Mouse (Mus musculus) urinary bladder, postnatal 36 days (tissue): Measurements from ENCODE around the gene Tmem242.

Source experiments
- DNase-seq, 2 experiments: peaks; one replicate each; pipeline ENCODE4 v3.0.0; 2022; ENCODE audit warnings: low spot score in 2 of 2, mixed read lengths in 1 of 2

Gene Tmem242

DNA sequence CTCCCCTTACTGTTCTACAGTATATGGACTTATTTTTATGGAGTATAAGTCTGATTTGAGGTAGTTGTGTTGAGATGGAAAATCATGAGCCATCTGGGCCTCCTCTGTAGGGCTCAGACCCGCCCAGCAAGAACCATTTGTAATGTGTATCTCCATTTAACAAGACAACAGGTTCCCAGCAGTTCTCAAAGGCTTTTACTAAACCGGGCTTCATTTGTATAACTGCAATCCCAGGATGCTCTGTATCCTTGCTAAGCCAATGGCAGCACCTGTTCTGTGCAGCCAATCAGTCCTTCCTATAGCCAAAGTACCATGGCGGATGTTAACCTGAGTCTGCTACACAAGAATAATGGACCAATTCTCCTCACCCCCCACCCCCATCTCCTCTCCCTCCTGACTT, 23.5 kb downstream of the Tmem242 start:
- DNase-seq = no peak

DNA sequence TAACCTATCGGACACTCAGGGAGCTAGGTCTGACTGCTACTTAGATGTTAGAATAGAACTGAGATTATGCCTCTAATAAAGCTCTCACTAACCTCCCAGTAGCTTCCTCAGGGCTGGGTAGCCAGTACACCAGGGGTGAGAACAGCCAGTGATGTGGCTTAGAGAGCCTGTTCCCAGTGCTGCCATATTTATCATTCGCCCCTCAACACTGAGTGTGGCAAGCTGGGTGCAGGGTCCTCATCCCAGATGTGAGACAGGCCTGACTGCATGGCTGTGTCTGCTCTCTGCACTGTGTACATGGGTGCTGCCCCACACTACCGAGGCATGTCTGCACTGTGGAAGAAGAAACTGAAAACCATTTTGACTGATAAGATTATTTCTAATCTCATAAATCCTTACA, 26.0 kb downstream of the Tmem242 start:
- DNase-seq = no peak

- DNase-seq = no peak
Measured at GRCm38 (mm10) chr17:5413350-5413749, 26.7 kb downstream of the Tmem242 start.

GRCm38 (mm10) chr17:5412740-5413139, 27.3 kb downstream of the Tmem242 start:
- no peak for DNase-seq

- no peak for DNase-seq
Measured at GRCm38 (mm10) chr17:5412301-5412700, 27.8 kb downstream of the Tmem242 start.

DNA sequence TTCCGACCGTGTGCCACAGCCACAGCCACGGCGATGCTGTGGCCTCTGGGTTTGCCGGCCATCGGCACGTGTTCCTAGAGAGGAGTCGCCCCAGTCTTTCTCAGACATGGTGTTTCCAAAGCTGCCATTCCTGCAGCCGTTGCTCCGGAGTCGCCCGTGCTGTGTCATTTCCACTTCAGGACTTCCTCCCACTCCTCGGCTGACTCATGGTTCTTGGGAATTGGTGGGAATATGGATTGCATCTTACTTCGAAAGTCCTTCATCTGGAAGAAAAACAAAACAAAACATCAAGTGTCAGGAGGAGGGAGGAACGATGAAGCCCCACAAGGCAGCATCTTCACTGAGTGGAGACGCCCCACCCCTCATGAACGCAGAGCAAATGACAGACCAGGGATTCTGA, 28.9 kb downstream of the Tmem242 start:
- no peak for DNase-seq

DNA sequence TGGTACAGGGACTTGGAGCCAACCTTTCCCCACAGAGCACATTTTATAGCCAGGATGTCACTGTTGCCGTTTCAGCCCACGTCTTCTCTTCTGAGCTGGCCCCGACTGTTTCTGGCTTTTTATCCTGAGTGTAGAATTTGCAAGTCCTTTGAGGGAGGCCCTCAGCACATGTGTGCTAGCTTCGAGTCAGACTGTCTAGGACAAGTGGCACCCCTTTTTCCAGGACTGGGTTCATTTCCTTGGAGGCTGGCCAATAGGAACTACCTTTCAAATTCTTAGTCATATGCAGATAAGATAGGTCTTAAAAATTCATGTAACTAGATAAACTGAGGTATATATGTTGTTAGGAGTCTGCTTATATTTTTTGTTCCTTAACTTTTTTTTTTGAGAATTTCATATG, 29.7 kb downstream of the Tmem242 start:
- DNase-seq = no peak

- DNase-seq = no peak
Measured at GRCm38 (mm10) chr17:5407030-5407429, 33.0 kb downstream of the Tmem242 start.

DNA sequence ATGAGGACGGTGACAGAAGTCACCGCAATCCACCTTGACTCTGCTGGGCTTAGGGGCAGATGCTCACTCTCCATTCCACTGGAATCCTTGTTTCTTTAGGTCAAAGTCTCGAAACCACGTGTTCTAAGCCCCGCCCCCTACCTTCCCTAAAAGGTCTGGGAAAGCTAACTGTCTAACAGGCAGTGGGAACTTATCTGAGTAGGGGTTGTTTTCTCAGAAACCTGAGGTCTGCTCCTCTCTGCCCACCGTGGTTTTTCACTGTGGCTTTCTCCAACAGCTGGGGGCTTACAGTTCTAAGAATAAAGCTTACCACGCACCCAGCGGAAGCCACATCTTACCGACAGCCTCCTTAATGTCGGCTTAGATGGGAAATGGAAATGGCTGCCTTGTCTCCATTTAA, 33.5 kb downstream of the Tmem242 start:
- no peak for DNase-seq

- no peak for DNase-seq
Measured at GRCm38 (mm10) chr17:5403885-5404284, 36.2 kb downstream of the Tmem242 start.

- DNase-seq = peak; percentile 76 to 85
Measured at GRCm38 (mm10) chr17:5402624-5403023, 37.4 kb downstream of the Tmem242 start.

DNA sequence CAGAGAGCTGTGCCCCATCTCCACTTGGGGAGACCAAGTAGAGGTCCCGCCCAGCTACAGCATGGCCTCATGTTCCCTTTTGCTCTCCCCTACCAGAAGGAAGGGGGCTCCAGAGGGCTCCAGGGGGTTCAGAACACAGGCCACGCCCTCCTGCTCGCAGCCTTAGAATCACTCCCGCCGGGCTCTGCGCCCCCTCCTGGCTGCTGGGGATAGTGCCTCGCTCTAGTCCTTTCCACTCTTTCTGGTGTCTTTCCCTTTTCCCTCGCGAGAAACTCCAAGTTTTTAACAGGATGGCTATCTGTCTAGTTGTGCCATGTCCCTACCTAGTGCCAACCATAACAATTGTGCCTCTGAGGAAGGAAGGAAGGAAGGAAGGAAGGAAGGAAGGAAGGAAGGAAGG, 38.0 kb downstream of the Tmem242 start:
- DNase-seq = peak; percentile 56 to 66

DNA sequence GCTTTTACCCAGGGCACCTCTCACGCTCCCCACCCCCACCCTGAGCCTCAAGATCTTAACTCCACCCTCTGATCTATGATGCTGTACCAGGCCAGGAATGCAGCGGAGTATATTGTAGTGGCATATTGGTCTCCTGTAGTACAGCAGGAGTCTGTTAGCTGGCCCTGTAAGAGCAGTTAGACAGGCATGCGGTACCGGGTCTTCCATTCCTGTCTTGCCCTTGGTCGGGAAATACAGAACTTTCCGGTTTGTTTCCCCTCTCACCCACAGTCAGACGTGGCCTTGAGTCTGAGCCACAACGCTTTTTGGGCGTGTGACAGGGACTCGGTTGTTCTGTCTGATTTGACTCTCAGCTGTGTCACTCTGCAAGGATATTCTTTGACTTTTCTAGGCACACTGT, 38.8 kb downstream of the Tmem242 start:
- peak in 1 of 2 experiments; percentile 25 for DNase-seq

GRCm38 (mm10) chr17:5400435-5401090, 39.5 kb downstream of the Tmem242 start:
- DNase-seq = no peak

- DNase-seq = peak; percentile 75 to 83
Measured at GRCm38 (mm10) chr17:5397148-5398007, 42.7 kb downstream of the Tmem242 start.

DNA sequence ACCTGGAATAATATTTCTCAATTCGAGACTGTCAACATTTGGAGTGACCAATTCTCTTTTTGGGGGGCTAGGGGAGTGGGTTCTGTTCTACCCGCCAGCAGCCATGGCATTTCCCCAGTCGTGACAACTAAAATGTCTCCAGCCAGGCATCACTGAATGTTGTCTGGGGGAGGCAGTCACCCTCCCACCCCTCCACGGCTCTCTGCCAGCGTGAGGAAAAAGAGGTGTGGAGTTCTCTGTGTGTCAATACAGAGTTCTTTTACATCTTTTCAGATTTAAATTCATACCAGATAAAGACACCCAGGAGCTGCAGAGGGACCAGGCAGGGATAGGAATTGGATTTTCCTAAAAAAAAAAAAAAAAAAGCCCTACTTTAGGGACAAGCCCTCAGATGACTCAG, 43.8 kb downstream of the Tmem242 start:
- no peak for DNase-seq

DNA sequence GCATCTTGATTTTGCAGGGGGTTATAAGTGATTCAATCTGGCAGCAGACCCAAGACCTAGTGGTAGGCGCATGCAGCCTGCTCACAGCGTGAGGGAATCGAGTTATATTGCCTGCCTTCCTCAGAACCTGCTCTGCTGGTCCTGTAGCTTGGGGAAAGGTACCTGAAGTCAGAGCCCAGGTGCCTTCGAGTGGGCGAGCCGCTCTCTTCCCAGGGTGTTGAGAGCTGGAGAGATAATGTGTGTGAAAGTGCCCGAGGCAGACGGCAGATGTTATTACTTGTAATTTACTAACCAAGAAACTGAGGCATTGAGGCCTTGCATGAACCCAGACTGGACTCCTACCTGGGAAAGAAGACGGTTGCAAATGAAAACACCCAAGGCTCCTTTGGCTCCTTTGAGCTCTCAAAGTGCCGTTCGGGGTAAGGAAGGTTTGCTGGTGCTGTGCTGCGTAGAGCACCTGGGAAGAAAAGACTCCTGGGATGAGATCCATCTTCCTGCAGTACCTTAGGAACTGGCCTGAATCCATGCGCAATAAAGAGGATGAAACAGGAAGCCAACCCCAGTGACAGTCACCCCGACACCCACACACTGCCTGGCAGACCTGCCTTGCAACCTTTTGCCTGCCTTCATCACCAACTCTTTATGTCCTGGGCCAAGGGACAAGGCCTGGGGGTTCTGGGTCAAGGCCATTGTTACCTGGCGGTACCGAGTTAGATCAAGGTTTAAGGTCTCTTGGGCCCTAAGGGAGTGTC, 44.4 kb downstream of the Tmem242 start:
- DNase-seq = no peak

GRCm38 (mm10) chr17:5390682-5391081, 49.4 kb downstream of the Tmem242 start:
- DNase-seq = no peak

DNA sequence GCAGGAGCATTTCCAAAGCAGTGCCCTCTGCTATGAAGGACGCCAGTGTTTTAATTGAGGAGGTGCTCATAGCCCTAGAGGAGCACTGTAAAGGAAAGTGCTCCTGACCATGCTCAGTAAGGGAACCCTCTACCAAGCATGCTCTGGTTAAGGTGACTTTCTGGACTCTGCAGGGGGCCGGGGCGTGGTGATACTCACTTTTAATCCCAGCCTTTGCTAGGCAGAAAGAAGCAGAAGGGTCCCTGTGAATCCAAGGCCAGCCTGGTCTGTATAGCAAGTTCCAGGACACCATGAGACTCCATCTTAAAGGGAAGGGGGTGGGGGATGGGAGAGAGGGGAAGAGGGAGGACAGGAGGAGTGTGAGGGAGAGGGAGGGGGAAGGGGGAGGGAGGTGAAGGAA, 51.7 kb downstream of the Tmem242 start:
- DNase-seq = no peak

DNA sequence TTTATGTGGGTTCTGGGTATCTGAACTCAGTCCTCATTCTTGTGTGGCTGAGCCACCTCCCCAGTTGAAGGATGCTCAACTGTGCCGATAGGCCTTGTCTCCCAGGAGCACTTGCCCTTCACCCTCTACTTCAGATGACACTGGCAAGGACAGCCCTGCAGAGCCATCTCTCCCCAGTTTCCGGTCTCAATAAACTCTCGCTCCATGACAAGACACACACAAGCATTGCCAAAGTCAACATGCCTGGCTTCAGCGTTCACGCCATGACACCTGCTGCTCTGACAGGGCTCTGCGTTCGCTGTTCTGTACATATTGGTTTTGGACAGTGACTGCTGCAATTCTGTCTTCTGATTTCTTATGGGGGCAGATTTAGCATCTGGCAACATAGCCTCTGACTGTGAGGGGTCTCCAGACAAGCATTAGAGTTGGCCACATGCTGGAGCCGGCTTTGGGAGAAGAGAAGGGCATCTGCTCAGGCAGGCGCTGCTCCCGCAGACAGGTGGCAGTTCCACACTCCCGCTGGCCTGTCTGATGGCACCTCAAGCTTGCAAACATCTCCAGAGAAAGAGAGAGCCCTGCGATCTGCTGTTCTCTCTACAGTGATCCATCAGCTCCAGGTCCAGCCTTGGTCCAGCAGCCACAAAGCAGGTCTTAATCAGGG, 53.0 kb downstream of the Tmem242 start:
- no peak for DNase-seq

- DNase-seq = no peak
Measured at GRCm38 (mm10) chr17:5385694-5386093, 54.4 kb downstream of the Tmem242 start.

GRCm38 (mm10) chr17:5377930-5378310, 62.1 kb downstream of the Tmem242 start:
- DNase-seq = no peak
